Mouse (Mus musculus) hindbrain, embryonic 15.5 days (tissue): Measurements from ENCODE around the gene Faap20. TPM values are rescaled to one million over a fixed set of nuclear protein-coding genes. Genes with fewer than 3 reads are reported as not detected.
"Not testable (repeated sequence)": the region's sequence is repeated elsewhere in the genome, so short reads cannot be mapped to it uniquely, and the experiment has no call there.

Source experiments
- ATAC-seq: fragments of 200-750 bp; cut with Nextera tagmentation; 2 replicates; pipeline ENCODE4 v1.8.0; 2017; ENCODE audit warnings: low read depth, moderate number of reproducible peaks, moderate TSS enrichment; ENCODE audit not compliant: low FRiP score
- H3K27ac ChIP-seq: fragments of 300-500 bp; sonication (generic); replicated peaks from 2 replicates; pipeline ENCODE4 v1.5.1; 2015; ENCODE audit warnings: mild to moderate bottlenecking, inconsistent platforms
- H3K27me3 ChIP-seq: fragments of 300-500 bp; sonication (generic); 2 replicates; pipeline ENCODE4 v1.6.1; 2015; ENCODE audit warnings: control low read depth, inconsistent platforms
- H3K36me3 ChIP-seq: fragments of 300-500 bp; sonication (generic); 2 replicates; pipeline ENCODE4 v1.6.1; 2015; ENCODE audit warnings: control low read depth, inconsistent platforms
- H3K4me1 ChIP-seq: fragments of 300-500 bp; sonication (generic); replicated peaks from 2 replicates; pipeline ENCODE4 v1.6.1; 2015; ENCODE audit warnings: control low read depth, inconsistent platforms
- H3K4me2 ChIP-seq: fragments of 300-500 bp; sonication (generic); 2 replicates; pipeline ENCODE4 v1.6.1; 2015; ENCODE audit warnings: moderate library complexity, mild to moderate bottlenecking, inconsistent platforms
- H3K4me3 ChIP-seq: fragments of 300-500 bp; sonication (generic); 2 replicates; pipeline ENCODE4 v1.5.1; 2015; ENCODE audit warnings: mild to moderate bottlenecking, inconsistent platforms
- H3K9ac ChIP-seq: fragments of 300-500 bp; sonication (generic); 2 replicates; pipeline ENCODE4 v1.6.1; 2015; ENCODE audit warnings: inconsistent platforms
- H3K9me3 ChIP-seq: fragments of 300-500 bp; sonication (generic); 2 replicates; pipeline ENCODE4 v1.6.1; 2016; ENCODE audit warnings: control low read depth, inconsistent platforms
- WGBS: fragments of 180-500 bp; shearing (Covaris S2); methylation state at CpG from one replicate; pipeline ENCODE4 v1.1.7; 2015; 5-methylcytosine and 5-hydroxymethylcytosine counted together
- polyA plus RNA-seq: library from polyadenylated mRNA; unstranded; fragments of >200 nt; fragmentation: Nextera tagmentation; extraction: Ambion mirVana; gene quantifications from 2 replicates; pipeline ENCODE4 v1.2.1, GENCODE M21; 2015

The Faap20 gene
- polyA plus RNA-seq, 1 experiment from 2014 or later = 75.7 TPM

DNA sequence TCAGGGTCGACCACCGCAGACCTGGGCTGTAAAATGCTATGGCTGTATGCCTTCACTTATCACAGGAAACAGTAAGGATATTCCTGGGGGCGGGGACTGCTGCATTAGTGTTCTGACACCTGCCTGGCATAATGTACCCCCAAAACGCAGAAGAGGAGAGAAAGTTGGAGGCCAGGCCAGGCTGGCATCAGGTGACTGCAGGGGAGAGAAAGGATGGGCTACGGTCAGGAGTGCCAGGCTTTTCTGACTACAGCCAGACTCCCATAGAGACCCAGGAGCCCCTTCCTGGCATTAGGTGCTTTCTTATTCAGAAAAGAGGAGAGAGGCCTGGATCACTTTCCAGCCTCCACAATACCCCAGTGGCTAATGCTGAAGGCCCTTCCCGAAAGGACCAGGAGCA, 10.1 kb upstream of the Faap20 start:
- Histone ChIP-seq H3K4me2 (no peak overlapping the region), H3K9me3 (no peaks in the 10 kb centered on the region), H3K9ac (no peak overlapping the region), H3K27ac (no peak overlapping the region), H3K36me3 (no peaks in the 10 kb centered on the region), H3K4me1 (peaks cover 32% of the 10 kb centered on the region), H3K27me3 (no peaks in the 10 kb centered on the region), H3K4me3 (no peak overlapping the region)
- WGBS = 48% methylated on average over 6 of the region's 6 CpGs
- no peak for ATAC-seq

- no peaks in the 10 kb centered on the region for H3K36me3 ChIP-seq
- no peaks in the 10 kb centered on the region for H3K27me3 ChIP-seq
- H3K9me3 ChIP-seq = no peaks in the 10 kb centered on the region
- H3K27ac ChIP-seq = no peak overlapping the region
- H3K4me1 ChIP-seq = peaks cover 15% of the 10 kb centered on the region
- no peak overlapping the region for H3K9ac ChIP-seq
- H3K4me3 ChIP-seq = no peak overlapping the region
- 74% methylated on average over 9 of the region's 9 CpGs for WGBS
- no peak overlapping the region for H3K4me2 ChIP-seq
- no peak for ATAC-seq
These were observed 7.8 kb upstream of the Faap20 start for GRCm38 (mm10) chr4:155241789-155242188.

- H3K36me3 ChIP-seq = no peaks in the 10 kb centered on the region
- H3K9ac ChIP-seq = no peak overlapping the region
- H3K9me3 ChIP-seq = no peaks in the 10 kb centered on the region
- no peak overlapping the region for H3K27ac ChIP-seq
- no peaks in the 10 kb centered on the region for H3K27me3 ChIP-seq
- 92% methylated on average over 5 of the region's 5 CpGs for WGBS
- H3K4me2 ChIP-seq = no peak overlapping the region
- H3K4me3 ChIP-seq = no peak overlapping the region
- H3K4me1 ChIP-seq = peaks cover 13% of the 10 kb centered on the region; the same call in 1 of the 2 replicates
- ATAC-seq = no peak
These were observed 7.3 kb upstream of the Faap20 start for GRCm38 (mm10) chr4:155242292-155242691.

- peaks cover 8% of the 10 kb centered on the region; the same call in 1 of the 2 replicates for H3K4me1 ChIP-seq
- H3K27me3 ChIP-seq = no peaks in the 10 kb centered on the region
- H3K4me3 ChIP-seq = no peak overlapping the region
- H3K9me3 ChIP-seq = no peaks in the 10 kb centered on the region
- H3K9ac ChIP-seq = no peak overlapping the region
- no peak overlapping the region for H3K27ac ChIP-seq
- no peak for ATAC-seq
- 87% methylated on average over 12 of the region's 12 CpGs for WGBS
- H3K36me3 ChIP-seq = no peaks in the 10 kb centered on the region
- H3K4me2 ChIP-seq = no peak overlapping the region
These were observed 6.4 kb upstream of the Faap20 start for GRCm38 (mm10) chr4:155243233-155243632.

GRCm38 (mm10) chr4:155245770-155246492, 3.7 kb upstream of the Faap20 start:
- Histone ChIP-seq H3K4me1 (peaks cover 21% of the 10 kb centered on the region), H3K4me2 (no peak overlapping the region), H3K36me3 (no peaks in the 10 kb centered on the region), H3K4me3 (no peak overlapping the region), H3K27ac (no peak overlapping the region), H3K27me3 (no peaks in the 10 kb centered on the region), H3K9ac (no peak overlapping the region), H3K9me3 (no peaks in the 10 kb centered on the region)
- WGBS = 59% methylated on average over 6 of the region's 6 CpGs
- no peak for ATAC-seq

GRCm38 (mm10) chr4:155246691-155247105, 2.9 kb upstream of the Faap20 start:
- no peaks in the 10 kb centered on the region for H3K27me3 ChIP-seq
- H3K4me2 ChIP-seq = no peak overlapping the region
- no peaks in the 10 kb centered on the region for H3K36me3 ChIP-seq
- peak overlapping the region; percentile 23; the same call in 1 of the 2 replicates for H3K27ac ChIP-seq
- WGBS = 48% methylated on average over 12 of the region's 12 CpGs
- H3K9ac ChIP-seq = no peak overlapping the region
- peaks cover 29% of the 10 kb centered on the region for H3K4me1 ChIP-seq
- ATAC-seq = no peak
- H3K9me3 ChIP-seq = no peaks in the 10 kb centered on the region
- H3K4me3 ChIP-seq = no peak overlapping the region

DNA sequence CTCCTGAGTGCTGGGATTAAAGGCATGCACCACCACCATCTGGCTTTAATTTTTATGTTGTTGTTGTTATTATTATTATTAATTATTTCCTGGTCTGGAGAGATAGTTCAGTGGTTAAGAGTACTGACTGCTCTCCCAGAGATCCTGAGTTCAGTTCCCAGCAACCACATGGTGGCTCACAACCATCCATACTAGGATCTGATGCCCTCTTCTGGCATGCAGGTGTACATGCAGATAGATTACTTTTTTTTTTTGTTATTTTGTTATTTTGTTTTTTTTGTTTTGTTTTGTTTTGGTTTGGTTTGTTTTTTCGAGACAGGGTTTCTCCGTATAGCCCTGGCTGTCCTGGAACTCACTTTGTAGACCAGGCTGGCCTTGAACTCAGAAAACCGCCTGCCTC, 1.5 kb upstream of the Faap20 start:
- peaks cover 43% of the 10 kb centered on the region for H3K4me1 ChIP-seq
- H3K4me2 ChIP-seq, H3K27me3 ChIP-seq, H3K27ac ChIP-seq, H3K36me3 ChIP-seq, ATAC-seq, H3K9ac ChIP-seq, H3K9me3 ChIP-seq, H3K4me3 ChIP-seq: not testable (repeated sequence)
- WGBS = 97% methylated on average over 3 of the region's 3 CpGs

- Histone ChIP-seq H3K27me3 (no peaks in the 10 kb centered on the region), H3K27ac (peak overlapping the region; percentile 99), H3K4me1 (peaks cover 48% of the 10 kb centered on the region), H3K4me3 (peak overlapping the region; percentile 58), H3K9ac (peak overlapping the region; percentile 75), H3K9me3 (no peaks in the 10 kb centered on the region), H3K36me3 (no peaks in the 10 kb centered on the region), H3K4me2 (peak overlapping the region; percentile 85)
- peak; percentile 71 for ATAC-seq
- under 1% methylated on average over 9 of the region's 9 CpGs for WGBS
These were observed 350 bp upstream of the Faap20 start for GRCm38 (mm10) chr4:155249257-155249647.

- ATAC-seq = peak; percentile 14
These were observed 937 bp downstream of the Faap20 start for GRCm38 (mm10) chr4:155250361-155251117.

GRCm38 (mm10) chr4:155251147-155251546, 1.5 kb downstream of the Faap20 start:
- WGBS = 49% methylated on average over 3 of the region's 3 CpGs
- peak overlapping the region; percentile 85 for H3K4me2 ChIP-seq
- no peaks in the 10 kb centered on the region for H3K27me3 ChIP-seq
- H3K9me3 ChIP-seq = no peaks in the 10 kb centered on the region
- H3K9ac ChIP-seq = peak overlapping the region; percentile 75
- H3K27ac ChIP-seq = peak overlapping the region; percentile 99; the same call in 1 of the 2 replicates
- H3K36me3 ChIP-seq = no peaks in the 10 kb centered on the region
- peaks cover 44% of the 10 kb centered on the region for H3K4me1 ChIP-seq
- H3K4me3 ChIP-seq = peak overlapping the region; percentile 58
- ATAC-seq = no peak

More at GRCm38 (mm10) chr4:155250361-155251117, 937 bp downstream of the Faap20 start:
- Histone ChIP-seq H3K4me3 (peak overlapping the region; percentile 58), H3K4me2 (peak overlapping the region; percentile 85), H3K9ac (peak overlapping the region; percentile 75), H3K36me3 (no peaks in the 10 kb centered on the region), H3K9me3 (no peaks in the 10 kb centered on the region), H3K4me1 (peaks cover 48% of the 10 kb centered on the region), H3K27ac (peak overlapping the region; percentile 99), H3K27me3 (no peaks in the 10 kb centered on the region)
- 11% methylated on average over 23 of the region's 23 CpGs for whole genome bisulfite sequencing

- H3K36me3 ChIP-seq = peaks cover 6% of the 10 kb centered on the region; the same call in 1 of the 2 replicates
- H3K4me3 ChIP-seq = no peak overlapping the region
- H3K9ac ChIP-seq = no peak overlapping the region
- H3K27me3 ChIP-seq = no peaks in the 10 kb centered on the region
- ATAC-seq = no peak
- WGBS = 77% methylated on average over 6 of the region's 6 CpGs
- H3K4me1 ChIP-seq = peaks cover 39% of the 10 kb centered on the region
- H3K27ac ChIP-seq = no peak overlapping the region
- H3K9me3 ChIP-seq = no peaks in the 10 kb centered on the region
- peak overlapping the region; percentile 85; the same call in 1 of the 2 replicates for H3K4me2 ChIP-seq
These were observed 2.7 kb downstream of the Faap20 start for GRCm38 (mm10) chr4:155252253-155252652.
